Mouse (Mus musculus) retina, adult 2 months (tissue): Measurements from ENCODE around the gene Atg101.

Experiments
- DNase-seq: peaks from one replicate; pipeline ENCODE4 v3.0.0-alpha.2; 2012; ENCODE audit warnings: low read depth, low spot score

The Atg101 gene

DNA sequence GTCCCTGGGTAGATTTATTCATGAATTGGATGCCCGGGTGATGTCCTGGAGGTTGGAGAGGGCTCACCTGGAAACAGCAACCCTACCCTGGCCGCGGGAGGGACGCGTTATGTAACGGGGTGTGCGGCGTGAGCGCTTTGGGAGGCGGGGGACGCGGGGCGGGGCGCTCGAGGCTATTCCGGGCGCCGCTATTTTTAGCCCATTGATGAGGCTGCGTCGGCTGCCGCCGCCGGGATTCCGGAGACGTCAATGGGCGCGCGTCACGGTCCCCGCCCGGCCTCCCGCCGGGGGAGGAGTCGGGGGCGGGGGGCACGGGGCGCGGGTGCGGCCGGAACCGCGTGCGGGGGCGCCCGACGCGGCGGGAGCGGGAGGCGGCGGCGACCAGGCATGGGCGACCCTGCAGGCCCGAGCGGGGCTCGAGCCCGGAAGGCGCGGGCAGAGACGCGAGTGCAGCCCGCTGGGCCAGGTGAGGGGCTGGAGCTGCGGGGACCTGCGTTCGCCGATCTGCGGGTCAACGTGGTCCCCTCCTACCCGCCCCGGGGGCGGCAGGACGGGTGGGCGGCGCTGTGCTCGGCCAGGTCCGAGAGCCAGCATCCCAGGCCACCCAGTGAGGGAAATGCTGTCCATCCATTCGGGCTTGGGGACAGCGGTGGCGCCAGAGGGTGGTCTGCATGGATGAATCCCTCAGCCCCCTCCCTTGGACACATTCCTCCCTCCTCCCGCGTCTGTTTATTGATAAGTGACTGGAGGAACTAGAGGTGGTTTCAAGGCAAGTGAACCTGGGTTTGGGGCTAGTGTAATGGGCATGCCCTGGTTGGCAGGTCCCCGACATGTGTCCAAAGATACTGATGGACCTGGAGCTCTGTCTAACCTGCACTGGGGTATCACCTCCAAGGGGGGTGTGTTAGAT is 29.9 kb upstream of the Atg101 start, which contains the start of gene Nr4a1:
Gene Nr4a1, plus strand, starts transcription at position 384 of the 910 bp plus-strand sequence.
- DNase-seq = peak; percentile 72

DNA sequence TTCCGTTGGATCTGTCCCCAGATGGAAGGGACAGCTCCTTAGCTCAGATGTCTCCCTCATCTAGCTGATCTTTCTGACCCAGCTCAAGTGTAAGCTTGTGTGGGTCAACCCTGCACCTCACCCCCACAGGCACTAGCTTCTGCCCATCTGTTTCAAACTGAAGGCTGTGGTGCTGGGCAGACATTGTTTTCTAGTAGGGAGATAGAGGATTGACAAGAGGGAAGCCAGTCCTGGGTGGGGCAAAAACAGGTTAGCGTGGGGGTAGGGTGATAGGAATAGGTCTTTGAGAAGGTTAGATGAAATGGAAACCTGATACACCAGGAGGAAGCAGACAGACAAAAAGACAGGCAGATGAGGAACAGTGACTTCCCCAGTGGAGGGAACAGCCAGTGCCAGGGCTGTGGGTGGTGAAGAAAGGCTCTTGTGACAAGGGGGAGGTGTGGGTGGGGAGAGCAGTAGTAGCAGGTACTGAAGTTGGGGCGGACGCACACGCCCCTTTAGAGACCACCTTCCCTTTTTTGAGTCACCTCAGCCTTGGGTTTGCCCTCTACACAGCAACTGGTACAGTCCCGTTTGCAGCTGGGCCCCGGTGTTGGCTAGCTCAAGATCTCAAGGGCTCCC is 28.1 kb upstream of the Atg101 start:
- DNase-seq = no peak

DNA sequence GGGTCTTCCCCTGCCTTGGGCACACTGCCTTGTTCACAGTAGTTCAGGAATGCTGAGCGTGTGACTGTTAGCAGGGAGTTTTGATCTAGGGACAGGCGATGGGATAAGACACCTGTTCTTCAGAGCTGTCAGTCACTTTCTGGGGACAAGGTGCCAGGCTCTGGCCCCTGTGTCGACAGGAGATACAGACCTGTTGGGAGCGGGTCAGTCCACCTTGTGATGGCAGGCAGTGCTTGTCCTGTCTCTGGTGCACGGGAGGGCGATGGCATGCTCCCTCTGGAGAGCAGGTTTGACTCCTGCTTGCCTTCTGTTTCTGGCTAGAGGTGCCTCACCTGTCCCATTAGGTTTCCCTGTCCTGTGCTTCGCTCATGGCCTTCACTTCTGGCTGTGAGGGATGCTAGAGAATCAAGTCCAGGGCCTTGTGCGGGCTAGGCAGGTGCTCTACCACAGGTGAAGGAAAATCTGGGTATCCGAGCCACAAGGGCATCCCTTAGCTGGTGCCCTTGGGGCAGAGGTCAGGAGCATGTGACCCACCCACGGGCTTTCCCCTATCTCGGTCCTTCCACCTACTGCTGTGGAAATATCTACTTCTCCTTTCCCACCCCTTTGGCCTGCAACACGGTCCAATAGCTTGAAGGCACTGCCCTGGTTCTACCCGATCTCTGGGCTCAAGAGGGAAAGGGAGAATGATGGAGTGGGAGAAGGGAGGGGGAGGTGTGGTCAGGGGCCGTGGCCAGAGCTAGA is 27.4 kb upstream of the Atg101 start:
- DNase-seq = no peak

DNA sequence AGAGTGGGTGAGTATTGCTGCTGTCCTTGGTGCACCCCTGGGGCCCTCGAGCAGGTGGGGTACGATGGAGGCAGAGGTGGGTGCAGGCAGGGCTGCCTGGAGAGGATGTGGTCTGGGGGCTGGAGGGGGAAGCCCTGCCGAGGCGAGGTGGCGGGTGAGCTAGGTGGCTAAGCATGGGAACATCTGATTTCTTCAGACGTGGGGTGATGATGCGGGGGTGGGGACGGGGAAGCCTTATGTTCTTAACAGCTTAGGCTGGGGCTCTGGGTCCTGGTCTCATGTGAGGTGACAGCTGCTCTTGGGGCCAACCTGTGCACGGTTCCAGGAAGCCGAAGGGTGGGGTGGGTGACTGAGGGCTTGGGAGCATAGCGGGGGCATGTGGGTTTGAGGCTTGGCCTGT is 25.7 kb upstream of the Atg101 start:
- no peak for DNase-seq

DNA sequence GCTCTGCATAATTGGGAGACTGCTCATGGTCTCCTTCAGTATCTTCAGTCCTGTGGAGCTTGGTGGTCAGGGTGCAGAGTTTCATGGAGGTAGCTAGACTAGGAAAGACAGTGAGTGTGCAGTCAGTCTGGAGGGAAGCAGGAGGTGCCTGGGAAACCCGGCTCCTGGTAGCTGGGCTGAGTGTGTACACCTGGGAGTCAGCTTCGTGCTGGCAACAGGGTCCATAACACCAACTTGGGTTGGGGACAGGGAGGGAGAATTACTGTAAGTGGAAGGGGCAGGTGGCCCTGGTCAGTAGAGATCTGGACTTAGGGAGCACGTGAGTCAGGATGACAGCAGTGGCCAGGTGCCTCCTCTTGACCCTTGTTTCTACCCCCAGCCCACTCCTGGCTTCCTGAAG is 24.1 kb upstream of the Atg101 start:
- DNase-seq = no peak

DNA sequence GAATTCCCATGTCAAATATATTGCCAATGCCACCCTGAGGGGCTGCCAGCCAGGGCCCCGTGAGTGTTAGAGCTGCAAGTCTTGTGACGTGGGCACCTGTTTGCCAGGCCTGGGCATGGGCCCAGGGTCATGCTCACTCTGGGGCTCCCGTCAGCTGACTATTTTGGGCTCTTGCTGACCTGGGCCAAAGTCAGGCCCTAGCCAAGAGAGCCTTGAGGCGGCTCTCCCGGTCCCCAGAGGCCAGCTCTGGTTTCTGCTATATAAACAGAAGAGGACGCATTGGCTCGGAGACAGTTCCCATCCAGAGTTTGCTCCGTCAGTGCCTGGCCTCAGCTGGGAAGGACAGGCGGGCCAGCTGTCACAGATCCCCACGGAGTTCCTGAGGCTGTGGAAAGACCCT is 23.7 kb upstream of the Atg101 start:
- DNase-seq = no peak

DNA sequence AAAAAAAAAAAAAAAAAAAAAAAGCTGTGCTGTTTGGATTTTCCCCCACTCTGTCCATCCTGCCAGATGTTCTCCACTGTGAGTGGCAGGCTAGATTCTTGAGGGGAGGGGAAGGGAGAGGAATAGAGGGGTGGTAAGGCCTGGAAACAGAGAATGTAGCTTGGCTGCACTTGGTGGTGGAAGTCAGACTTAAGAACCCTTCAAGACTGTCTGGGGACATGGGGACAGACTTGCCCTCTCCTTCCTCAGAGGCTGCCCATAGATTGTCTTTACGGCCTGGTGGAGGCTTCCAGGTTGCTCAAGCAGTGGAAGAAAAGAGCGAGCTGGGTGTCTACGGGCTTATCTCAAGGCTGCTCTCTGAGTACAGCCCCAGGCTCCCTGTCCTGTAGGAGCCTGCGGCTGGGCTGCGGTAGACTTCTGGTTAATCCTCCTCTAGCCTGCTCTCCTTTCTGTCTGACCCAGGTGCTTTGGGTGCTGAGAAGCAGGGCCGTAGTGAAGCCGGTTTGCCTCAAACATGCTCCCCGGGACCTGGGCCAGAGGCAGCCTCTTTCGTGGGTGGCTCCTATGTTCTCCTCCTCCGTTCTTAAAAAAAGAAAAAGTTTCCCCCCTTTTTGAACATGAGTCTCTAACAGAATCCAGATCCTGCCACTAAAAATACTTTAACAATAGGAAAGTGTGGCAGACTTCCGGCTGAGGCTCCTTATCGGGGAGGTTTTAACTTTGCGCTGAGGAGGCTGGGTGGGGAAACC is 23.0 kb upstream of the Atg101 start:
- DNase-seq = no peak

DNA sequence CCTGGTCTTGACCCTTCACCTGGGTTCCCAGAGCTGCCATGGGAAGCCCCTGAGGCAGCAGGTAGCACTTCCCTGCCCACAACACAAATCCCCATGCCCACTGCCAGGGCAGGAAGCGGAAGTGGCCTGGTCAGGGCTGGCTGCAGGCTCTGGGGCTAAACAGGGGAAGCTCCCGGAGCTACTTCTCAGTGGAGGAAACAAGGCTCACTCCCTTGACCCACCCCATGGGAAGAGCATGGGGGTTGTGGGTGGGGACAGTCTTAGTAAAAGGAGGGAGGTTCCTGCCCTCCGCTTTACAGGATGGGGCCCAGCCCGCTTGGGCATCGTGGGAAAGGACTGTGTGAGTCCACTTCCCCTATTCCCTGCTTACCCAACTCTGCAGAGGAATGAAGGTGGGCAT is 21.6 kb upstream of the Atg101 start:
- DNase-seq = no peak

DNA sequence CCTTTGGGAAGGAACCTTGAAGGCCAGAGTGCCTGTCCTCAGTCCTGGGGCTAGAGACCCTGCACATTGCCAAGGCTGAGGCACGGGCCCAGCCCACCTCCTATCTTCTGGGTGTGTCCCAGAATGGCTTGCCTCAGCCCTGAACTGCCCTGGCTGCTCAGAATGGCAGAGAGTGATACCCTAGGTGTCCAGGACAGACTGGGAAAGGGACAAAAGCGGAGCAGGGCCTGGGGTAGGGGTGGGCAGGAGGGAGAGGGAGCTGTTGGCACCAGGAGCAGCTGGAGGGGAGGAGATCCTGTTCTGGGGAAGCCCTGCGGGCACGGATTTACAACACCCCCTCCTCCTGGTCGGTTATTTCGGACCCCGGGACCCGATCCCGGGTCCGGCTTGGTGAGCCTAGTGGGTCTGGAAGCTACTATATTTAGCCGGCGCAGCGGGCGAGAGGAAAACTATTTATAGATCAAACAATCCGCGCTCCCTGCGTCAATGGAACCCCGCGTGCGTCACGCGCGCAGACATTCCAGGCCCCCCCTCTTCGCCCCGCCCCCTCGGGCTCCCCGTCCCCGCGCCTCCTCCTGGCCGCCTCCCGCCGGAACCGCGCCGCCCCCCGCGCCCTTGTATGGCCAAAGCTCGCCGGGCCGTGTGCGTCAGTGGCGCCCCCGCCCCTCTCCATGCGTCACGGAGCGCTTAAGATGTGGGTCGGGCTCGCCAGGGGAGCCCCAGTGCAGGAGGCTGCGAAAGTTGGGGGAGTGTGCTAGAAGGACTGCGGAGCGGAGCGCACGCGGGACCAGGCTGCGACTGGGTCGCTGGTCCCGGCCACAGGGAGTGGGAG is 17.7 kb upstream of the Atg101 start:
- peak; percentile 82 for DNase-seq

DNA sequence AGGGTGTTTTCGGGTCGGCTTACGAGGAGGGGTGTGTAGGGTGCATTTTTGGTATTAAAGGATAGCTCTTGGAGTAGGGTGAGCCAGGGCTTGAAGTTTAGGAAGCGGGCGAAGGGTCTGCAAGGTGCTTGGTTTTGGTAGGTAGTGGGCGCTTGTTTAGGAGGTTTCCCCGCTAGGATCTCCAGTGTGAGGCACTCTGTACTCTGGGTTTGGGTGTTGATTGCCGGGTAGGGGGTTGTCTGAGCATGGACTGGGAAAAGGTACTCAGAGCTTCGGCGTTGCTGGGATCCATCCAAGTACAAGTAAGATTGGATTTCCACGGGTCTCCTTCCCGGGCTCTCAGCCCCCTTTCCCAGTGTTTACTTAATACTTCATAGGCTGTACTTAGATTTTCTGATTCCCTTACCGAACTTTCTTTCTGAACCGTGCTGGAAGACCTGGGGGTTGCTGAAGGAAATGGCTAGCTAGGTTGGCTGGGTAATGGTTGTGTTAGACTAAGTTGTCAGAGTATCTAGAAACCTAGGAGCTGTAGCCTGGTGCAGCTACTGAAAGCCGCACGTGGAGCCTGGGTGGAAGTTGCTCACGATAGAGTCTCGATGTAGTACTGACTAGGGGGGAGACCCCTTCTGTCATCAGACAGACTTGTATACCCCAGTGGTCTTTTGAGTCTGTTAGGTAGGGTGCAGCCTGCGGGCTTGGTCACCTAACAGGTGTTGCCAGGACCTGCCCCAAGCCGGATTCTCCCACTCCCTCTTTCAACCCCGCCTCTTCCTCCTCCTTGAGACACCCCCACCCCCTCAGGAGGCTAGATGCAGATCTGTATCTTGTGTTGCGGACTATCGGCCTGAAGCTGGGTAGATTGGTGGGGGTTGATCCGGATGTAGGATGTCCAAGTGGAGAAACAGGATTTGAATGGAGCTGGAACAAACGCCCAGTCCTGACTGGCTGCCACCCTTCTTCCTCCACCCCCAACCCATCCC is 16.7 kb upstream of the Atg101 start:
- no peak for DNase-seq

DNA sequence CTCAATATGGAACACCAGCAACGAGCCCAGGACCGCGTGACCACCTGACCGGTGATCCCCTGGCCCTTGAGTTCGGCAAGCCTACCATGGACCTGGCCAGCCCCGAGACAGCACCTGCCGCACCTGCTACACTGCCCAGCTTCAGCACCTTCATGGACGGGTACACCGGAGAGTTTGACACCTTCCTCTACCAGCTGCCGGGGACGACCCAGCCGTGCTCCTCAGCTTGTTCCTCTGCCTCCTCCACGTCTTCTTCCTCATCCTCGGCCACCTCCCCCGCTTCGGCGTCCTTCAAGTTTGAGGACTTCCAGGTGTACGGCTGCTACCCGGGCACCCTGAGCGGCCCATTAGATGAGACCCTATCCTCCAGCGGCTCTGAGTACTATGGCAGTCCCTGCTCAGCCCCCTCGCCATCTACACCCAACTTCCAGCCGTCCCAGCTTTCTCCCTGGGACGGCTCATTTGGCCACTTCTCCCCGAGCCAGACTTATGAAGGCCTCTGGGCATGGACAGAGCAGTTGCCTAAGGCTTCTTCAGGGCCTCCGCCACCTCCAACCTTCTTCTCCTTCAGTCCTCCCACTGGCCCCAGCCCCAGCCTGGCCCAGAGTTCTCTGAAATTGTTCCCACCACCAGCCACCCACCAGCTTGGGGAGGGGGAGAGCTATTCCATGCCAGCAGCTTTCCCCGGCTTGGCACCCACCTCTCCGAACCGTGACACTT is 13.8 kb upstream of the Atg101 start:
- no peak for DNase-seq

DNA sequence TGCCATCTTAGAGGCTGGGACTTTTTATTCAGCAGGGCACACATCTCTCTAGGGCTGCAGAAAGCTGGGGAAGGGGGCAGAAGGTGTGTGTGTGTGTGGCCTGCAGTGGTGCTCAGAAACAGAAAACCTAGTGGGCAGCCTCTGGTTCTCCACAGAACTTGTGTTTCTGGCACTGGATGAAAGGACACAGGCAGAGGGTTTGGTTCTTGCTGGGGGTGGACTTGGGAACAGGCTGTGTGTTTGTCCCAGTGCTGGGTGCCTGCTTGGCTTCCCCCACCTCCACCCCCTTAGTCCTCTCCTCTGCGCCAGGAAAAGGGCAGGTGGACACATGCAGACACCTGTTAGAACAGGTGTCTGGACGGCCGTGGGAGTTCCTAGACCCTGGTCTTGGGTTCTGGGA is 13.0 kb upstream of the Atg101 start:
- DNase-seq = no peak

DNA sequence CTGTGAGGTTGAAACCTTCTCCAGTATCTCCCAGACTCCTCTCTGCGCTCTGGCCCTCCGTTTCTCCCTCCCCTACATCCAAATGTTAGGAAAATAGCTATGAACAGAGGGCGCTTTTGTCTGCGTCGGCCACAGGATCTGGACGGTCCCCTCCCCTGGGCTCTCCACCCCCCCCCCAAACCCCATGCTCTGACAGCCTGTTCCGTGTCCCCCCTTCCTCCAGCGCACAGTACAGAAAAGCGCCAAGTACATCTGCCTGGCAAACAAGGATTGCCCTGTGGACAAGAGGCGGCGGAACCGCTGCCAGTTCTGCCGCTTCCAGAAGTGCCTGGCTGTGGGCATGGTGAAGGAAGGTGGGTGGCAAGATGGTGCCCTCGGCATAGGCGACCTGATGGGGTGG is 12.6 kb upstream of the Atg101 start:
- DNase-seq = no peak

DNA sequence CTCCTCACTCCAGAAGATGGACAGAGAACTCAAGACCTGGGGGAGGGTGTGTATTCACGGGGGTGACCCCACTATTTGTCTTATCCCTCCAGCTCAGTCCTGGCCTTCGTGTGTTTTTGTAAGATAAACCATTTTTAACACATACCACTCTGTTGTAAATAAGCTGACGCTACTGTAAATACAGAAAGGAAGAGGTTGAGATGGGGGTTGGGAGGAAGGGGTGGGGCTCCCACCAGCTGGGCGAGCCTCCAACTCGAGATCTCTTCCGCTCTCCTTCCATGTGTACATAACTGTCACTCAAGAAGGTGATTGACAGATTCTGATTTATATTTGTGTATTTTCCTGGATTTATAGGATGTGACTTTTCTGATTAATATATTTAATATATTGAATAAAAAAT is 9.7 kb upstream of the Atg101 start:
- DNase-seq = no peak

DNA sequence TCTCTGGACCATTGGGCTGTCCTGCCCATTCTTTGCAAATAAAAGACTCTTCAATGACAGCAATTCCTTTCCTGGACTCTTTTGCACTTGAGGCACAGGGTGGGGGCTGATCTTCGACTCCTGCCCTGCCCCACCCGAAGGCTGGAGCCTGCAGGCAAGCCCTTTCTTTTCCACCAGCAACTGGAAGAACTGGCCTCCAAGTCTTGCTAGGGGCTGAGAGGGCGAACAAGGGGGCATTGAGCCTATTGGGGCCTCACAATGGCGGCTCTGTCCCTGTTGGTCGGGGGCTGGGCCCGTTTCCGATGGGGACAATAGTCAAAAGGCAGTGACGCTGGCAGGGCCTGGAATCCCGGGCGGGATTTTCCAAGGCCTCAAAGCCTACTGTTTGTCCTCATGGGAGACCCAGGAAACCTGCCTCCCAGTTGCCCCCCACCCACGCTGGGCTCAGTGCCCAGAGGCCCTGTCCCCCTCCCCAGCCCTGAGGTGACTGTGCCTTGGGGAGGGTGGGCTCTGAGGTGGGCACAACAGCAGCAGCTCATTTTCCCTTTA is 6.6 kb upstream of the Atg101 start:
- no peak for DNase-seq

DNA sequence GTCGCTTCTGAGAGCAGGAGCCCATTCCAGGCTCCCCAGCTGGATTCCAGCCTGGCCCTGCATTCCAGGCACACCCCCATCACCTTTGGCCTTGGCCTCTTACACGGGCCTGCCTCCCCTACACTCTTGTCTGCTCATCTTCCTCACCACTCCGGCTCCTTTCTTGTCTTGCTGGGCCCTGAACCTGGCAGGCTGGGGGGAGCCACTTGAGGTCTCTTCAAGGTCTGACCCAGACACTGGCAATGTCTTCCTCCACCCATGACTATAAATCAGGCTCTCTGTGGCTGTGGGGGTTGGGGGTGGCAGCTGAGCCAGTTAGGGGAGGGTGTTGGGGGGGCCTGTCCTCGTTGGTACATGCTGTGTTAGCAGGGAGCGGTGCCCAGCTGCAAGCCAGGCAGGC is 5.5 kb upstream of the Atg101 start:
- DNase-seq = no peak

DNA sequence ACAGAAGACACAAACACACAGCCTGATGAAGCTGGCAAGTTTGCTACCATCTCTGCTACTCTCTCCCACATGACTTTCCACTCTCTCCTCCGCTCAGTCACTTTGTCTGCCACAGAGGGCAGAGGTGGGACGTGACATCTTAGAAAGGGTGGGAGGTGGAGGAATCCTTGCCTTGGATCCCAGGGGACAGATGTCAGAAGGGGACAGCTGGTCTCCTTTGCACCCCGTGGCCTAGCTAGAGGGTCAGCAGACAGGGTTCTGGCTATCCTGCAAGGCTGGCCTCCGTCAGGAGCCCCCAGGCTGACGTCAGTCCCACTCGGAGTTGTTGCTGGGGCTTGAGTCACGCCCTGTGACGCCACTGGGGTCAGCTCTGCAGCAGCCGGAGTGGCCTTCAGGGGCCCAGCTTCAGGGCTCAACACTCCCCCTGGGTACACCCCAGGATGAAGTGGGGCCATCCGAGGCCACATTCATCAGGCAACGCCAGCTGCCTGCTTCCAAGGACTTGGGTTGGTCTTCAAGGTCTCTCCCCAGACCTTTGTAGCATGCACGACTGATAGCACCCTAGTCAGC is 4.6 kb upstream of the Atg101 start:
- no peak for DNase-seq

DNA sequence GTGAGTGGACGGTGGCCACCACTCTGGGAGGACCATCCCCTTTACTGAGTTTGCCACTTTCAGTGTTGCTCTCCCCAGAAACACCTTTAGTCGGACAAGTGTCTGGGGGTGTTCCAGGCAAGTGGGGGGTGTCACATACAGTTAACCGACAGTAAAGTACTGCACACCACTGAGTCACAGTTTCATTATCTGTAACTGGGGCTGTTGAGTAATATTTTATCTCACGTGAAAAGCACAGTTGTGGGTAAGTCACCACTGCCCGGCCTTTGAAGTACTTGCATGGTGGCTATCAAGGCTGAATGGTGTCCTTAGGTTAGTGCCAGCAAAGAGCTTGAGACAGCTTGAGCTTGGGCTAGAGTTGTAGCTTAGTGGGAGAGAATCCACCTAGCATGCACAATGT is 1.6 kb upstream of the Atg101 start:
- no peak for DNase-seq
